Mouse (Mus musculus): ENCODE results near the gene Prss2. TPM values are rescaled to one million over a fixed set of nuclear protein-coding genes. Genes with fewer than 3 reads are reported as not detected.

Gene Prss2
- polyA plus RNA-seq, 1 experiment from 2014 or later: not detected

DNA sequence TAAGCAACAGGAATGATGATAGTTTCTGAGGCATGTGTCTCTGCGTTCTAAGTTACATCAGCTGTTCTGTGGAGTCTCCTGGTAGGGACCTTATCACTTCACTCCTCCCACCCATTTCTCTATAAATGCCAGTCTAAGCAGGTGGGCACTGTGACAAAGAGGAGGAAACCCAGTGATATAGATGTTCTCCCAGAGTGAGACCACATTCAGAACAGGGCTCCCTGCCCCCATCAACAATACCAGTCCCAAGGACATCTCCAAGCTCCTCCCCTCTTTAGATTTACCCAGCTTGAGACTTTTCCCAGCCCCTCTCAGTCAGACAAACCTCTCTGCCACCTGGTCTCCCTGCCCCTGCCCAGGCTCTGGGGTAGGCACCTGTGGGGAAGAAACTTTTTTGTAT is 20.2 kb downstream of the Prss2 start:
- WGBS: 68% methylated on average over 1 of the region's 1 CpGs
- H3K27me3 ChIP-seq: peaks cover 14% of the 10 kb centered on the region
- H3K4me3 ChIP-seq: no peak overlapping the region
- no peak for ATAC-seq (ENCODE audit: low FRiP score)
- H3K9ac ChIP-seq: no peak overlapping the region
- H3K4me1 ChIP-seq: peaks cover 10% of the 10 kb centered on the region; the same call in 1 of the 2 replicates
- no peak overlapping the region for H3K4me2 ChIP-seq (replicated peaks)
- H3K36me3 ChIP-seq: no peaks in the 10 kb centered on the region
- no peaks in the 10 kb centered on the region for H3K9me3 ChIP-seq (replicated peaks)
- H3K27ac ChIP-seq: no peak overlapping the region

DNA sequence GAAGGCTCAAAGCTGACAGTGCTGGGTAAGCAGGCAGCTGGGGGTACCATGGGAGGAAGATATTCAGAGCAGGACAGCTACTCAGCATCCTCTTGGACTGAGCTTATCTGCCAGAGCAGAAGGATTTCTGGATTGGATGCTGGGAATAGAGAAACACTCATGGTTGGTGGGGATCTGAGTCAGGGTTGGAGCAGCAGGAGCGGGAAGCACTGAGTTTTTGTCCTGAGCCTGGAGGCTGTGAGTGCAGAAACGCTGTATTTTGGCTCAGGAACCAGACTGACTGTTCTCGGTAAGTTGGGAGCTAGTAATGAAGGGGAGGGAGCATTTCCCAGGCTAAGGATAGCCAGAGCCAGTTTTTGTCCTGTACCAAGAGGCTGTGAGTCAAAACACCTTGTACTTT is 21.4 kb downstream of the Prss2 start:
- no peak overlapping the region for H3K27ac ChIP-seq
- no peaks in the 10 kb centered on the region for H3K36me3 ChIP-seq
- H3K9ac ChIP-seq: peak overlapping the region; percentile 27; the same call in 1 of the 2 replicates
- H3K4me2 ChIP-seq (replicated peaks): peak overlapping the region; percentile 54
- no peak overlapping the region for H3K4me3 ChIP-seq
- peaks cover 14% of the 10 kb centered on the region for H3K27me3 ChIP-seq
- WGBS: 22% methylated on average over 3 of the region's 3 CpGs
- no peaks in the 10 kb centered on the region for H3K9me3 ChIP-seq (replicated peaks)
- H3K4me1 ChIP-seq: peaks cover 10% of the 10 kb centered on the region; the same call in 1 of the 2 replicates
- ATAC-seq (ENCODE audit: low FRiP score): no peak

DNA sequence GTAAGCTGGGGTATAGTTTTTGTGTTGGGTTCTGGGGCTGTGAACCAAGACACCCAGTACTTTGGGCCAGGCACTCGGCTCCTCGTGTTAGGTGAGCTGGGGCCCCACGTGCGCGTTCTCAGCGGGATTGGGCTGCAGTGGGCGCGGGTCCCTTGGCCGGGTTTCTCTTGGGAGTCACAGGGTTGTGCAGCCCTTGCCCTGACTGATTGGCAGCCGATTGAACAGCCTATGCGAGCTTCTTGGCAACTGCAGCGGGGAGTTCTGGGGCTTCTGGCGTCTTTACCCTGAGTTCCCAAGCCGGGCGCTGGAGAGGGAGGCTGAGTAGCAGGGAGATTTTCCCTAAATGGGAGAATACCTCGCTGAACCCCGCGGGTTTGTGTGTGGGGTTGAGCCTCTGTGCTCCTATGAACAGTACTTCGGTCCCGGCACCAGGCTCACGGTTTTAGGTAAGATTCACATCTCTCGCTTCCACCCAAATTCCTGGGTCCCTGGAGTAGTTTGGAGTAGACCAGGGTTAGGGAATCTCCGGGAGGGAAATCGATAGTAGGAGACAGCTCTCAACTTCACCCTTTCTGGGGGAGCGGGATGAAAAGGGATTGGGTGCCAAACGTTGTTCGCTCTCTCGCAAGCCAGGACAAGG is 21.9 kb downstream of the Prss2 start:
- Histone ChIP-seq H3K9me3 (replicated peaks) (no peaks in the 10 kb centered on the region), H3K4me1 (peaks cover 10% of the 10 kb centered on the region; the same call in 1 of the 2 replicates), H3K9ac (peak overlapping the region; percentile 27), H3K27me3 (peaks cover 14% of the 10 kb centered on the region), H3K27ac (no peak overlapping the region), H3K36me3 (no peaks in the 10 kb centered on the region), H3K4me3 (peak overlapping the region; percentile 26), H3K4me2 (replicated peaks) (peak overlapping the region; percentile 54)
- 8% methylated on average over 28 of the region's 28 CpGs for WGBS
- ATAC-seq (ENCODE audit: low FRiP score): peak; percentile 32; the same call in 1 of the 2 replicates

DNA sequence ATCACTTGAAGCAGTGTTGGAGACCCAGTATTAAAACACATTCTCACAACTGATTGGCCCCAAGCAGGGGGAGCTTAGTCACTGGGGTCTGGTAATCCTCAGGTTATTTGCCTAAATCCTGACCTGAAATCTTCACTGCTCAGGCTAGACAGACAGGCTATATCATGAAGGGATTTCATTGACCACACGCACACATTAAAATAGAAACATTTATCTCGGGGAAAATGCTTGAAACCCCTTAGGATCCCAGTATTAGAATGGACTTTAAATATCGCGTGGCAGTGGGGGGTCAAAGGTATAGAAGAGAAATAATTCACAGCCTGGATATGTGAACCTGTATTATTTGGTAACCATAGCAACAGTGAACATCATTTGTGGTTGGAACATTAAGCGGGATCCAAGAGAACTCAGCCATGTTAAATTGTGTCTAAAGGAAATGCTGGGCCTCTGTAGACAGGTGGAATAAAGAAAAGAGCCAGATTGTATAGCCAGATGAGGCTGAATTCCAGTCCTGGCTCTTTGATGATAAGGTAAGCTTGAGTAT is 22.9 kb downstream of the Prss2 start:
- no peak overlapping the region for H3K9ac ChIP-seq
- H3K4me3 ChIP-seq: no peak overlapping the region
- peaks cover 10% of the 10 kb centered on the region; the same call in 1 of the 2 replicates for H3K4me1 ChIP-seq
- H3K27me3 ChIP-seq: peaks cover 14% of the 10 kb centered on the region
- no peaks in the 10 kb centered on the region for H3K36me3 ChIP-seq
- 74% methylated on average over 5 of the region's 5 CpGs for WGBS
- H3K27ac ChIP-seq: no peak overlapping the region
- H3K9me3 ChIP-seq (replicated peaks): no peaks in the 10 kb centered on the region
- ATAC-seq (ENCODE audit: low FRiP score): 0 out of 2 replicates have a peak, but pooled peaks have one; percentile 22
- 0 out of 2 replicates have a peak overlapping the region, but pooled peaks have one; percentile 54 for H3K4me2 ChIP-seq (replicated peaks)

GRCm38 (mm10) chr6:41545266-41545665 is 23.7 kb downstream of the Prss2 start:
- Histone ChIP-seq H3K4me3 (no peak overlapping the region), H3K9ac (no peak overlapping the region), H3K4me1 (peaks cover 10% of the 10 kb centered on the region; the same call in 1 of the 2 replicates), H3K27me3 (peaks cover 14% of the 10 kb centered on the region), H3K36me3 (no peaks in the 10 kb centered on the region), H3K27ac (no peak overlapping the region), H3K9me3 (replicated peaks) (no peaks in the 10 kb centered on the region), H3K4me2 (replicated peaks) (no peak overlapping the region)
- ATAC-seq (ENCODE audit: low FRiP score): no peak
- WGBS: 88% methylated on average over 4 of the region's 4 CpGs

DNA sequence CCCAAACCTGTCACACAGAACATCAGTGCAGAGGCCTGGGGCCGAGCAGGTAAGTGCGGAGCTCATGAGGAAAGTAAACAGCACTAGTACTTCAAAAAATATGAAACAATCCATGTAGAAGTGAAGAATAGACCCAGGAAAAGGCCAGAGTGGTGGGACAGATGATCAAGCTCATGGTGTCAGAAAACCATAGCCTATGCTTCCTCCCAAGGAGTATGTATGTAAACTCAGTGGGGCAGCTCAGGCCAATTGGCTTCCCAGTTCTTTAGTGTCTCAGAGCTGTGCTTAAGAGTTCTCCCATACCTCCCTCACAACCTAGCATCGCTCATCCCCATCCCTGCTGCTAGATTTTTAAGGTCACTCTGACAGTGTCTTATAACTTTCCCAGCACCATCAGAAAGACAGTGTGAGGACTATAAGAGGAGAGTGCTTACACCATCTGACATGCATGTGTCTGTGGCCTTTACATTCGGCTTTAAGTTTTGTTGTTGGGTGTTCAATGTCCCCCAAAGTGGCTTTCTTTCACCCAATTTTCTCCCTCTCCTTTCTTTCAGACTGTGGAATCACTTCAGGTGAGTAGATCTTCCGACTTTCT is 25.6 kb downstream of the Prss2 start:
- WGBS: 91% methylated on average over 5 of the region's 5 CpGs
- H3K4me1 ChIP-seq: peaks cover 10% of the 10 kb centered on the region; the same call in 1 of the 2 replicates

GRCm38 (mm10) chr6:41548286-41548685 is 26.7 kb downstream of the Prss2 start:
- Histone ChIP-seq H3K9me3 (replicated peaks) (no peaks in the 10 kb centered on the region), H3K36me3 (no peaks in the 10 kb centered on the region), H3K9ac (no peak overlapping the region), H3K4me1 (peaks cover 9% of the 10 kb centered on the region; the same call in 1 of the 2 replicates), H3K27me3 (0 out of 2 replicates have a peak, but pooled peaks cover 5% of the 10 kb centered on the region), H3K4me3 (no peak overlapping the region), H3K27ac (no peak overlapping the region), H3K4me2 (replicated peaks) (no peak overlapping the region)
- WGBS: 74% methylated on average over 1 of the region's 1 CpGs
- ATAC-seq (ENCODE audit: low FRiP score): no peak

More for the DNA sequence above, 25.6 kb downstream of the Prss2 start:
- no peaks in the 10 kb centered on the region for H3K9me3 ChIP-seq (replicated peaks)
- no peaks in the 10 kb centered on the region for H3K36me3 ChIP-seq
- no peak overlapping the region for H3K27ac ChIP-seq
- H3K9ac ChIP-seq: no peak overlapping the region
- ATAC-seq (ENCODE audit: low FRiP score): no peak
- H3K4me3 ChIP-seq: no peak overlapping the region
- peaks cover 14% of the 10 kb centered on the region for H3K27me3 ChIP-seq
- H3K4me2 ChIP-seq (replicated peaks): no peak overlapping the region

GRCm38 (mm10) chr6:41553356-41554010 is 31.9 kb downstream of the Prss2 start:
- H3K27me3 ChIP-seq: no peaks in the 10 kb centered on the region
- no peak overlapping the region for H3K4me2 ChIP-seq (replicated peaks)
- ATAC-seq (ENCODE audit: low FRiP score): no peak
- H3K9ac ChIP-seq: no peak overlapping the region
- H3K36me3 ChIP-seq: no peaks in the 10 kb centered on the region
- 88% methylated on average over 5 of the region's 5 CpGs for WGBS
- no peaks in the 10 kb centered on the region for H3K9me3 ChIP-seq (replicated peaks)
- H3K27ac ChIP-seq: no peak overlapping the region
- no peak overlapping the region for H3K4me3 ChIP-seq
- no peaks in the 10 kb centered on the region for H3K4me1 ChIP-seq

DNA sequence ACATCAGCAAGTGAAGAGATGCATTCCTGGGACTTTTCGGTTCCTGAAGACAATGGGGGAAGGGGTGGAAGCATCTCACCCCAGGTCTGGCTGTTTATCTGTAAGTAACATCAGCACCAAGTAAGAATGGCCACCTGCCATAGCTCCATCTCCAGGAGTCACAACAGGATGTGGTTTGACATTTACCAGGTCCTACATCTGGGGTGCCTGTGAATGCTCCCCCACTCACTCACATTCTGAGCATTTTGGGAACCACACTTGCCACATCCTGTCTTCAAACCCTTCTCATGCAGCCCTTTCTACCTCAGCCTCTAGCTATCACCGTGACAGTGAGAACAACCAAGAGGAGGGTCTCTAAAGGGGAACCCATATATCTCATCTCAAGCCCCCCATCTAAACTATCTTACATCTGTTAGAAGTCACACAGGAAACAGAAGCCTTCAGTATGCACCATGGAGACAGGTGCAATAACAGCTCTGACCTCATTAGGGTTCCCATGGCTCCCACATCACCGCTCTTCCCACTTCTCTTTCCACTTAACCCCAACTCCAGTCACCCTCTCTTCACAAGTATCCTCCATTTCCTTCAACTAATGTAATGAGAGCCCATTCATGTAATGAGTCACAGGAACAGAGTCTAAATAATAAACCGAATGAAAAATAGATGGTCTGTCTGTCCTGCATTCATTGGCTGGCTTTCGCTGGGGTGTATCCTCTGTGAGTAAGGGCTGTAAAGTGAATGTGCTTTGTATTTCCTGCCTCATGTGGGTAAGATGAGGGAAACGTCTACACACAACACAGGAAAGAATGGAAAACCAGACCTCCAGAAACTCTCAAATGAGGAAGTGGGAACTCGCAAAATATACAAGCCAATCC is 32.9 kb downstream of the Prss2 start:
- no peaks in the 10 kb centered on the region for H3K27me3 ChIP-seq
- 79% methylated on average over 7 of the region's 7 CpGs for WGBS
- no peak overlapping the region for H3K4me3 ChIP-seq
- H3K9me3 ChIP-seq (replicated peaks): no peaks in the 10 kb centered on the region
- no peak overlapping the region for H3K9ac ChIP-seq
- H3K36me3 ChIP-seq: no peaks in the 10 kb centered on the region
- no peak for ATAC-seq (ENCODE audit: low FRiP score)
- no peaks in the 10 kb centered on the region for H3K4me1 ChIP-seq
- H3K27ac ChIP-seq: no peak overlapping the region
- no peak overlapping the region for H3K4me2 ChIP-seq (replicated peaks)

- no peaks in the 10 kb centered on the region for H3K4me1 ChIP-seq
- H3K27ac ChIP-seq: no peak overlapping the region
- H3K36me3 ChIP-seq: no peaks in the 10 kb centered on the region
- no peak overlapping the region for H3K4me3 ChIP-seq
- no peaks in the 10 kb centered on the region for H3K27me3 ChIP-seq
- H3K9ac ChIP-seq: no peak overlapping the region
- 0 out of 2 replicates have a peak, but pooled peaks have one; percentile 8 for ATAC-seq (ENCODE audit: low FRiP score)
- no peaks in the 10 kb centered on the region for H3K9me3 ChIP-seq (replicated peaks)
- no peak overlapping the region for H3K4me2 ChIP-seq (replicated peaks)
These were observed 34.8 kb downstream of the Prss2 start for GRCm38 (mm10) chr6:41556389-41556788.

DNA sequence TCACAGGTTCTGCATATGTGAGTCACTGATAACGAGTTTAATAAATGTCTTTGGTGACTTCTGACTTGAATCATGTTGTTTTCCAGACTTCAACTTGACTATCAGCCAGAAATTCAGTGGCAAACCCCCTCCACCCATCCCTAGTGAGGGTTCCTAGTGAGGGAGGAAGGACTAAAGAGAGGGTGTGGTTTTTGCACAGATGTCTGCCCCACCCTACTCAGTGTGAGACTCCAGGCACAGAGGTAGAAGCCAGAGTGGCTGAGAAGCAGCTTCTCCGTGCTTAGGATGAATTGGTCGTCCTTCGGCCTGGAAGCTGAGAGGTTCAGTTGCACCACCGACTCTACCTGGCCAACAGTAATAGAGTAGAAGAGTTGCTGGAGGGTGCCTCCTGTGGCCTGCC is 35.9 kb downstream of the Prss2 start:
- Histone ChIP-seq H3K9ac (no peak overlapping the region), H3K4me3 (no peak overlapping the region), H3K4me2 (replicated peaks) (no peak overlapping the region), H3K4me1 (no peaks in the 10 kb centered on the region), H3K27me3 (no peaks in the 10 kb centered on the region), H3K36me3 (no peaks in the 10 kb centered on the region), H3K9me3 (replicated peaks) (no peaks in the 10 kb centered on the region), H3K27ac (no peak overlapping the region)
- ATAC-seq (ENCODE audit: low FRiP score): no peak
- 84% methylated on average over 5 of the region's 5 CpGs for WGBS
